Mouse (Mus musculus): ENCODE measurements around the gene Rpl36al.

DNA sequence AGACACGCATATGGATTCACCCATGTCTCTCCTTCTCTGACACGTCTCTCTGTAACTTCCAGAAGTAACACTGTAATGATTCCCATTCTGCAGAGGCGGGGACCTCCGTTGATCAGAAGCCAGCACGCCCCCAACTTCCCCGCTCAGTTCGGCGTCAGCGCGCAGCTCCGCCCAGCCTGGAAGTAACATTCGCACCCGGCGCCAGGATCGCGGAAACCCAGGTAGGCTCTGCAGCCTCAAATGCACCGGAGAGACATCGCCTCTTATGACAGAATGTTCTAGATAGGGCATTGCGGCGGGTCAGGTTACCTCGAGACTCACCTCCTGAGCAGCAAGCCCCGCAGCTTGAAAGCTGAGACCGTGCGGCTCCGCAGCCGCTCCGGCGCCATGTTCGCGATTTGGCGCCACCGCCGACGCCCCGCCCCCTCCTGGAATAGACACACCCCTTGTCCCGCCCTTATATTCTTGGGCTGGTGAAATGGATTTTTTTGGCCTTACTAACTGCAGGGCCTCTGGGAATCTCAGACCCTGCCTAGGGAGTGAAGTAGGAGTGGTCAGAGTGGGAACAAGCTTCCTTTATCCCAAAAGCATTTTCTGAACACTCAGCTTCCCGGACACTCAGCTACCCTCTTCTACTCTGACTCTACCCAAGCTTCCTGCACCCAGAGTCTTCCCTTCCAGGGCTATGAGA is 44.0 kb upstream of the Rpl36al start, which contains the start of gene Pole2:
- TF ChIP-seq CTCF (IDR thresholded peaks at IDR 0.05; ENCODE audit: low read depth), result no peak; the same call in 1 of the 2 replicates
- no peak for TF ChIP-seq EP300 (optimal IDR thresholded peaks at IDR 0.05)

Measured in stomach, postnatal 0 days (tissue).